Mouse (Mus musculus) neutrophil, adult 5-6 weeks (primary cell): Measurements from ENCODE around the gene Cdk14. TPM values are rescaled to one million over a fixed set of nuclear protein-coding genes. Genes with fewer than 3 reads are reported as not detected.
"Not testable (repeated sequence)": the region's sequence is repeated elsewhere in the genome, so short reads cannot be mapped to it uniquely, and the experiment has no call there.

Source experiments
- ATAC-seq: fragments of 151-379, 151-347 bp; 2 replicates; pipeline ENCODE4 v1.8.0; 2017; ENCODE audit warnings: mild to moderate bottlenecking, moderate TSS enrichment; ENCODE audit not compliant: insufficient number of reproducible peaks, poor library complexity, low FRiP score, severe bottlenecking; ENCODE audit errors: extremely low read depth
- total RNA-seq: library from RNA; stranded (forward); fragments of 200-1000 nt; gene quantifications from 2 replicates; pipeline ENCODE4 v1.2.3, GENCODE M21; 2017

The Cdk14 gene
- total RNA-seq, 1 experiment from 2014 or later, result 9.2 TPM

- no peak for ATAC-seq
Measured at GRCm38 (mm10) chr5:4961636-4962035, 458.5 kb downstream of the Cdk14 start.

- no peak for ATAC-seq
Measured at GRCm38 (mm10) chr5:4959446-4959845, 460.7 kb downstream of the Cdk14 start.

- no peak for ATAC-seq
Measured at GRCm38 (mm10) chr5:4955993-4956392, 464.1 kb downstream of the Cdk14 start.

GRCm38 (mm10) chr5:4955392-4955791 is 464.7 kb downstream of the Cdk14 start:
- ATAC-seq, result no peak

GRCm38 (mm10) chr5:4949433-4949832 is 470.7 kb downstream of the Cdk14 start:
- no peak for ATAC-seq

- no peak for ATAC-seq
Measured at GRCm38 (mm10) chr5:4948090-4948954, 471.8 kb downstream of the Cdk14 start.

- no peak for ATAC-seq
Measured at GRCm38 (mm10) chr5:4935131-4935530, 485.0 kb downstream of the Cdk14 start.

- no peak for ATAC-seq
Measured at GRCm38 (mm10) chr5:4934491-4934890, 485.6 kb downstream of the Cdk14 start.

GRCm38 (mm10) chr5:4931539-4932143 is 488.5 kb downstream of the Cdk14 start:
- no peak for ATAC-seq

GRCm38 (mm10) chr5:4929628-4930027 is 490.5 kb downstream of the Cdk14 start:
- ATAC-seq, result no peak

- no peak for ATAC-seq
Measured at GRCm38 (mm10) chr5:4924866-4925265, 495.2 kb downstream of the Cdk14 start.

GRCm38 (mm10) chr5:4918376-4918775 is 501.7 kb downstream of the Cdk14 start:
- no peak for ATAC-seq

- ATAC-seq, result no peak
Measured at GRCm38 (mm10) chr5:4917743-4918142, 502.4 kb downstream of the Cdk14 start.

- no peak for ATAC-seq
Measured at GRCm38 (mm10) chr5:4917274-4917673, 502.8 kb downstream of the Cdk14 start.

- no peak for ATAC-seq
Measured at GRCm38 (mm10) chr5:4916390-4917273, 503.5 kb downstream of the Cdk14 start.

GRCm38 (mm10) chr5:4904911-4905310 is 515.2 kb downstream of the Cdk14 start:
- not testable (repeated sequence) for ATAC-seq

- ATAC-seq, result no peak
Measured at GRCm38 (mm10) chr5:4898241-4898640, 521.9 kb downstream of the Cdk14 start.

GRCm38 (mm10) chr5:4894988-4895387 is 525.1 kb downstream of the Cdk14 start:
- no peak for ATAC-seq

- no peak for ATAC-seq
Measured at GRCm38 (mm10) chr5:4893852-4894207, 526.3 kb downstream of the Cdk14 start.
